ENCODE assay signal across 23 mouse cellular contexts in the genomic region with DNA sequence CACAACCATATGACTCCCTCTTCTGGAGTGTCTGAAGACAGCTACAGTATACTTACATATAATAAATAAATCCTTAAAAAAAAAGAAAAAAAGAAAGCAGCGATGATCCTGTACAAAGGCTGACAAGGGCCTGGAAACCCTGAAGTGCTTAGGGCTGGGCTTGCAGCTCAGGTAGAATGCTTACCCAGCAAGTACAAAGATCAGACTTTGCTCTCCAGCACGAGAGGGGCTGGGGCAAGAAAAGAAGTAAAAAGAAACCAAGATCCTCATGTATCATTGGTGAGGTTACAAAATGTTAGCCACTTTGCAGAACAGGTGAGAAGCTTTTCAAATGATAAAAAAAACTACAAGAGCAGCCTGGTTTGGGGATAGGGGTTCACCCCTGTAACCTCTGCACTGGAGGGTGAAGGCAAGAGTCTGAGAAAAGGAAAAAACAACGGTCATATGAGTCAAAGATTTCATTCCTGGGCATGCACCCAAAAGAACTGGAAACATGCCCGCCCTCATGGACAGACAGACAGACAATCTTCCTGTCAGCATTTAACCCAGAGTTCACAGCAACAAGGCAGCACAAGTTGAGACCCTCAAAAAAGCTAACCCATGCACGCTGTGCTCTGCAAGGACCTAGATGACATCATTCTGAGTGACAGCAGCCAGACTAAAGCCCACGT. TPM values are rescaled to one million over a fixed set of nuclear protein-coding genes. Genes with fewer than 3 reads are reported as not detected.
DNase-seq lines count a peak whose midpoint lies in the region; ATAC-seq and TF ChIP-seq lines count a peak whose summit lies in the region.
"Had no signal": no experiment of that assay in that cellular context is flagged by ENCODE, and none has a peak within 500 bp of the region (broad histone marks: within the 10 kb centered on the region; RNA-seq: fewer than 3 reads in every experiment).

No protein-coding gene starts in this region.

- TF ChIP-seq POLR2A in small intestine, adult 2 months (IDR thresholded peaks at IDR 0.05; ENCODE audit: low read depth, low read length), result no peak

- H3K36me3 ChIP-seq in kidney, embryonic 14.5 days (ENCODE audit: control insufficient read depth, insufficient read depth, low read length), result no peaks in the 10 kb centered on the region
- no peaks in the 10 kb centered on the region for H3K36me3 ChIP-seq in intestine, embryonic 16.5 days (ENCODE audit: control insufficient read depth, insufficient read depth, low read length)
- no peaks in the 10 kb centered on the region; the same call in 1 of the 2 replicates for H3K36me3 ChIP-seq in small intestine, adult 2 months (ENCODE audit: control insufficient read depth, insufficient read depth, low read length)
- H3K36me3 ChIP-seq: limb, embryonic 15.5 days had no signal

- TF ChIP-seq CTCF in small intestine, adult 2 months (IDR thresholded peaks at IDR 0.05; ENCODE audit: extremely low read depth, insufficient read length, insufficient replicate concordance, low read depth, low read length), result no peak

- no peak for ATAC-seq in kidney, embryonic 14.5 days (ENCODE audit: low FRiP score, low TSS enrichment)
- peak; percentile 71 for ATAC-seq in intestine, embryonic 16.5 days
- ATAC-seq: CD4-positive, CD25-positive, alpha-beta regulatory T cell, adult 4 months; forebrain, embryonic 13.5 days had no signal

- no peaks in the 10 kb centered on the region for H3K27me3 ChIP-seq in kidney, embryonic 14.5 days (ENCODE audit: control insufficient read depth, insufficient read depth, low read length)
- no peaks in the 10 kb centered on the region for H3K27me3 ChIP-seq in intestine, embryonic 16.5 days (replicated peaks; ENCODE audit: control insufficient read depth, insufficient read depth, low read length)
- no peaks in the 10 kb centered on the region for H3K27me3 ChIP-seq in small intestine, adult 2 months (ENCODE audit: control insufficient read depth, insufficient read depth, low read length)
- H3K27me3 ChIP-seq: forebrain, embryonic 13.5 days; hindbrain, embryonic 13.5 days; limb, embryonic 15.5 days; neural tube, embryonic 13.5 days had no signal

- H3K4me3 ChIP-seq in kidney, embryonic 14.5 days (ENCODE audit: low read length), result no peak overlapping the region
- no peak overlapping the region for H3K4me3 ChIP-seq in intestine, embryonic 16.5 days (ENCODE audit: low read length)
- no peak overlapping the region for H3K4me3 ChIP-seq in small intestine, adult 2 months (ENCODE audit: low read depth, low read length)
- H3K4me3 ChIP-seq: forebrain, embryonic 13.5 days; hindbrain, embryonic 13.5 days; limb, embryonic 15.5 days; midbrain, embryonic 10.5 days; neural tube, embryonic 13.5 days had no signal

- no peak overlapping the region for H3K4me2 ChIP-seq in kidney, embryonic 14.5 days (replicated peaks; ENCODE audit: low read depth, low read length)
- no peak overlapping the region for H3K4me2 ChIP-seq in intestine, embryonic 16.5 days (ENCODE audit: low read depth, low read length)
- H3K4me2 ChIP-seq: forebrain, embryonic 13.5 days; heart, embryonic 11.5 days; hindbrain, embryonic 13.5 days; limb, embryonic 15.5 days; neural tube, embryonic 13.5 days had no signal

- no peak overlapping the region for H3K27ac ChIP-seq in kidney, embryonic 14.5 days (ENCODE audit: low read depth, low read length)
- 0 out of 2 replicates have a peak overlapping the region, but pooled peaks have one; percentile 3 for H3K27ac ChIP-seq in intestine, embryonic 16.5 days (ENCODE audit: low read length)
- peak overlapping the region; percentile 22; the same call in 1 of the 2 replicates for H3K27ac ChIP-seq in small intestine, adult 2 months (ENCODE audit: insufficient read depth, low read depth, low read length)
- H3K27ac ChIP-seq: forebrain, embryonic 13.5 days; hindbrain, embryonic 13.5 days; limb, embryonic 15.5 days; midbrain, embryonic 10.5 days; neural tube, embryonic 13.5 days had no signal

- H3K9ac ChIP-seq in kidney, embryonic 14.5 days (ENCODE audit: low read depth, low read length), result no peak overlapping the region
- no peak overlapping the region for H3K9ac ChIP-seq in intestine, embryonic 16.5 days (ENCODE audit: low read depth, low read length)
- H3K9ac ChIP-seq: forebrain, embryonic 13.5 days; hindbrain, embryonic 13.5 days; limb, embryonic 15.5 days; neural tube, embryonic 13.5 days had no signal

- peak; percentile 68 for DNase-seq in kidney, adult 18-20 months
- DNase-seq in adrenal gland, postnatal 14 days, result peak; percentile 73
- DNase-seq in right cerebral cortex, adult 18-20 months, result no peak
- DNase-seq in urinary bladder, postnatal 36 days (ENCODE audit: low spot score in 2 of 2), result no peak
- DNase-seq: cerebellum, adult 11-12 months; cerebellum, postnatal 25 days; gastrocnemius, postnatal 36 days; heart, postnatal 14 days; layer of hippocampus, adult 9-11 months; lung, adult 2 months; lung, postnatal 4 days; thymus, postnatal 36 days had no signal

- no peaks in the 10 kb centered on the region for H3K4me1 ChIP-seq in kidney, embryonic 14.5 days (ENCODE audit: control insufficient read depth, insufficient read depth, low read length)
- peaks cover 5% of the 10 kb centered on the region; the same call in 1 of the 2 replicates for H3K4me1 ChIP-seq in intestine, embryonic 16.5 days (ENCODE audit: control insufficient read depth, insufficient read depth, low read length)
- peaks cover 19% of the 10 kb centered on the region for H3K4me1 ChIP-seq in small intestine, adult 2 months (ENCODE audit: control insufficient read depth, insufficient read depth, insufficient read length, low read length)
- H3K4me1 ChIP-seq: neural tube, embryonic 13.5 days had no signal

- 82% methylated on average over 6 of the region's 6 CpGs for WGBS in kidney, embryonic 14.5 days
- 70% methylated on average over 6 of the region's 6 CpGs for WGBS in intestine, embryonic 16.5 days
- 32% methylated on average over 6 of the region's 6 CpGs for WGBS in small intestine, adult 2 months

- H3K9me3 ChIP-seq in kidney, embryonic 14.5 days (ENCODE audit: control insufficient read depth, low read length), result no peaks in the 10 kb centered on the region
- H3K9me3 ChIP-seq in intestine, embryonic 16.5 days (ENCODE audit: control insufficient read depth, low read length), result no peaks in the 10 kb centered on the region
- H3K9me3 ChIP-seq: forebrain, embryonic 13.5 days; G1E; hindbrain, embryonic 13.5 days; limb, embryonic 15.5 days; midbrain, embryonic 10.5 days; neural tube, embryonic 13.5 days had no signal

RNA-seq across cellular contexts. Expression of gene Tkt, which starts 14.2 kb away (rescaled TPM):
- 94.0 and 174 TPM in 2 replicates for polyA plus RNA-seq in kidney, embryonic 14.5 days (2014; fragmentation: Nextera tagmentation; extraction: Ambion mirVana)
- 829 and 921 TPM in 2 replicates for total RNA-seq in adrenal gland, postnatal 14 days (2021)
- polyA plus RNA-seq in intestine, embryonic 16.5 days (2015; fragmentation: Nextera tagmentation; extraction: Ambion mirVana), result 393 and 411 TPM in 2 replicates
- polyA plus RNA-seq in small intestine, adult 2 months (2012; rRNA removed), result 160 and 364 TPM in 2 replicates

RNA-seq across cellular contexts. Expression of gene Cacna1d, which starts 42.7 kb away (rescaled TPM):
- polyA plus RNA-seq in kidney, embryonic 14.5 days (2014; fragmentation: Nextera tagmentation; extraction: Ambion mirVana), result 3.1 and 5.1 TPM in 2 replicates
- 15.4 and 18.6 TPM in 2 replicates for total RNA-seq in adrenal gland, postnatal 14 days (2021)
- polyA plus RNA-seq in intestine, embryonic 16.5 days (2015; fragmentation: Nextera tagmentation; extraction: Ambion mirVana), result 2.0 and 2.6 TPM in 2 replicates
- polyA plus RNA-seq in small intestine, adult 2 months (2012; rRNA removed), result 1.8 and 2.3 TPM in 2 replicates

RNA-seq across cellular contexts. Expression of gene Dcp1a, which starts 54.6 kb away (rescaled TPM):
- polyA plus RNA-seq in kidney, embryonic 14.5 days (2014; fragmentation: Nextera tagmentation; extraction: Ambion mirVana), result 19.0 and 31.1 TPM in 2 replicates
- 22.6 and 30.2 TPM in 2 replicates for total RNA-seq in adrenal gland, postnatal 14 days (2021)
- polyA plus RNA-seq in intestine, embryonic 16.5 days (2015; fragmentation: Nextera tagmentation; extraction: Ambion mirVana), result 17.7 and 18.6 TPM in 2 replicates
- 15.9 and 28.6 TPM in 2 replicates for polyA plus RNA-seq in small intestine, adult 2 months (2012; rRNA removed)

Comparison
In these comparisons a context has a peak if more than half of its experiments do, and no peak if none do; other contexts are left out.
1. DNase-seq: peak in kidney, adult 18-20 months (single experiment) and adrenal gland, postnatal 14 days (single experiment); none in right cerebral cortex, adult 18-20 months (single experiment) and urinary bladder, postnatal 36 days (0 of 2).